Mouse (Mus musculus) myocyte (in vitro differentiated cells): ENCODE data around the gene Cdca5.

Source experiments
- POLR2A ChIP-seq: IDR thresholded peaks from one replicate; pipeline ENCODE4 v1.6.1; 2011; ENCODE audit warnings: low read depth, mild to moderate bottlenecking, control low read depth, moderate library complexity; ENCODE audit not compliant: insufficient read length
- POLR2AphosphoS2 ChIP-seq: IDR thresholded peaks from one replicate; pipeline ENCODE4 v1.6.1; 2011; ENCODE audit warnings: low read depth, control low read depth; ENCODE audit not compliant: insufficient read length
- USF1 ChIP-seq: IDR thresholded peaks from one replicate; pipeline ENCODE4 v1.6.1; 2011; ENCODE audit warnings: low read depth, mild to moderate bottlenecking, control low read depth, moderate library complexity

DNA sequence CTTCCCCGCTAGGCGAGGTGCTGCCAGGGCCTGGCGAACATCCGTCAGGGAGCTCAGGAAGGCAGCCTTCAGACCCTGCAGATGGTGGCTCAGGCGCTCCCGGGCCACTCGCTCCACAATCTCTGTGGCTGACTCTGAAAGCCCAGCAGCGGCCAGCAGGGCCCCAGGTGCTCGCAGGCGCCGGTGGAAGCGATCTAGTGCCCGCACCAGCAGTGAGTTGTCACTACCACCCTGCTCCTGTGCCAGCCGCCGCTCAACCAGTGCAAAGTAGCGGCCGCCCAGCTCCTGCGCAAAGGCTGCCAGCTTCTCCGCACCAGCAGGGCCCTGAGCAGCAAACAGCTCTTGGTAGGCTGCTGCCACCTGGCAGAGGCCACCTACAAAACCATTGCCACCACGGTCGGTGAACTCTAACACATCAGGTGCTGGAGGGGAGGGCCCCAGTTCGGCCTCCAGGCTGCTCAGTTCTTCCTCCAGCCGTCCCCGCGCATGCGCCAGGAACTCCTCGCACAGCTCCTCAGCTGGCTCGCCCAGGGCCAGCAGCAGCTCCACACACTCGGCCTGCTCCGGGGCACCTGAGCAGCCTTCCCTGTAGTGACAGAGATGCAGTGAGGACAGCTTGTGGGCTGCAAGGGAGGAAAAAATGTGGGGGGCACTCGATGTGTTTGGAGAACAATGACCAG is 14.1 kb upstream of the Cdca5 start:
- TF ChIP-seq POLR2A (no peak), USF1 (no peak), POLR2AphosphoS2 (no peak)
